Mouse (Mus musculus) T-cell, adult 66 days (primary cell): ENCODE measurements around the gene 4932415D10Rik. TPM values are rescaled to one million over a fixed set of nuclear protein-coding genes. Genes with fewer than 3 reads are reported as not detected.

ENCODE experiments used
- total RNA-seq, 2 experiments: library from RNA; stranded (reverse); gene quantifications; 3 replicates in 1 of 2; 4 replicates in 1 of 2; pipeline ENCODE4 v1.2.4; 2023

Gene 4932415D10Rik
- not detected for total RNA-seq

DNA sequence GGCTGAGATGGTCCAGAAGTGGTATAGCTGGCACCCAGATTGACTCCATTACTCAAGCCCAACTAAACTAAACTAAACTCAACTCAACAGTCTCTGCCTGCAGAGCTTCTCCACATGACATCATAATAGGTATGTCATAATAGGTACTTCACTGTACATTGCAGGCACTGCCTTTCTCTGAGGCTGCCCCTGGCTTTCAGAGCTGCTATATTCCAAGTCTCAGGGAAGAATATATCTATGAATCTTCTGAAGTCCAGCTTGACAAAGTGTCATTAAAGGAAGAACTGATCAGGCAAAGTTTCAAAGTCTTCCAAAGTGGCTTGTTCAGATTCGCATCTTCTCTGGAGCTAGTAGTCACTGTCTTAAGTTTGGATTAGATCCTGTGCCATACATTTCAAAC is at the start of gene 4932415D10Rik:
4932415D10Rik (minus strand) TSS at position 101 of the 400 bp plus-strand sequence.

DNA sequence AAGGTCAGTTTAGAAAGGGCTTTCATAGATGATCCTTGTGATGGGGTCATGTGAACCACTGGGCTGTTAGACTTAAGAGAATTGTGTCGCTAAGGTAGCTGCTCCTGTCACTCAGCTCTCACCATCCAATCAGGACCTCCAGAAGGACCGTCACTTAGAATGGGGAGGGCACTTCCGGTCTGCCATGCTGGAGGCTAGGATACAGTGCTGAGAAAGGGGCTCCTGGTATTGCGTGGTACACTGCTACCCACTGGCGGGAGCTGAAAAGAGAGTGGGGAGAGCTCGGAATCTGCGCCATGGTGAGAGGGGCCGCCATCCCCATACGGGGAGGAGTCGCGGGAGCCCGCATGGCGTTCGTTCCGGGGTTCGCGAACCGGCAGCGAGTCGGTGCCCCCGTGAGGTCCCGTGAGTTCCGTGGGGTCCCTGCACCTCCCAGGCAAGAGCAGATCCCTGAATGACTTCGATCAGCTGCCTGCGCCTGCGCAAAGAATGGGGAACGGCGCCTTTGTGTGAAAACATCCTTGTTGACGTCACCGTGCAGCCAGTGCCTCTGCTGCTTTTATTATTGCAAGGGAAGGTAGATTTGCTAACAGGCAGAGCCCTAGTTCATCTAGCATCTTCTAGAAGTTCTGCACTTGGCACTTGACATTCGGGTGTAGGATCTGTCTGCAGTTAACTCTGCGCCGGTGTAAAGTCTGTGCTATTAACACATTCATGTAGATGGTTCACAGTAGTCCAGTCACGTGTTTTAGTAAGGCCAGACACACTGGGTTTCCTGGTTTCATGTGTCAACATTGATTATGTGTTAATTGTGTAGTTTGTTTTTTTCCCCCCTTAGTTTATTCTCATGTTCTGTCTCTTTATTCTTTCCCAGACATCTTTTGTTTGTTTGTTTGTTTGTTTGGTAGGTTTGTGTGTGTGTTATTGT is 38.0 kb upstream of the 4932415D10Rik start, which contains the start of gene Gm4924:
Gm4924 (plus strand) TSS at position 173 of the 928 bp plus-strand sequence.

DNA sequence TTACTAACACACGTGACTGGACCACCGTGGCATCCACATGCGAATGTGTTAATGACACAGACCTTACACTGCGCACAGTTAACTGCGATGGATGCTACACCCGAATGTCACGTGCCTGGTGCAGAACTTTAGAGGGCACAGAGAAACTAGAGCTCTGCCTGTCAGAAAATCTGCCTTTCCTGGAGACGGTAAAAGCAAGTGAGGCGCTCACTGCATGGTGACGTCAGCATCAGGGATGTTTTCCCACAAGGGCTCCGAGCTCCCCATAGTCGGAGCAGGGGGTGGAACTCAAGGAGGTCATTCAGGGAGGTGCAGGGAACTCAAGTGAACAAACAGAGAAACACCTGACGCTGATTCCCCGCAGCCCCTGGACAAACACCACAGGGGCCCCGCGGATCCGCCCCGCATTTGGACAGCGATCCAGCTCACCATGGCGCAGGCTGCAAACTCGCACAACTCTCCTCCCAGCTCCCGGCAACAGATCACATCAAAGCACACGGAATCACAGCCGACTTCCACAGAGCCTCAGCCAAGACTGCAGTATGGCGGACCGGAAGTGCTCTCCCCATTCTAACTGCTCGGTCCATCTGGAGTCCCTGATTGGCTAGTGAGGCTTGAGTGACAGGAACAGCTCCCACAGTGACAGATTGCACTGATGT is 75.5 kb downstream of the 4932415D10Rik start, which contains the start of gene Zfp938:
Zfp938 (minus strand) TSS at position 539 of the 659 bp plus-strand sequence.

Other genes starting within 250 kb of the 4932415D10Rik start
- 1 to 10 TPM; 6.5 to 7.0 TPM for gene BC024063, start 233.2 kb downstream of the 4932415D10Rik start, total RNA-seq
- 1 to 10 TPM; 7.4 to 9.2 TPM for gene AU041133, start 188.6 kb downstream of the 4932415D10Rik start, total RNA-seq
- gene Zfp938, start 75.3 kb downstream of the 4932415D10Rik start, total RNA-seq = 1 to 10 TPM; 5.2 to 5.4 TPM
- gene Gm4924, start 37.7 kb upstream of the 4932415D10Rik start, total RNA-seq = 1 to 10 TPM; 6.5 to 6.6 TPM
- not detected for gene Gm1553, start 176.0 kb upstream of the 4932415D10Rik start, total RNA-seq